Mouse (Mus musculus) MEL (cell line): ENCODE measurements around the gene Gpr62. TPM values are rescaled to one million over a fixed set of nuclear protein-coding genes. Genes with fewer than 3 reads are reported as not detected.
A peak's percentile ranks its signal among the peaks of the same experiment; 100 is the strongest.

Experiments used
- DNase-seq: peaks from one replicate; pipeline ENCODE4 v3.0.0; 2011; ENCODE audit warnings: low read depth, low spot score
- H3K27ac ChIP-seq: 2 replicates; pipeline ENCODE4 v1.5.1; 2012; ENCODE audit warnings: low read depth, mild to moderate bottlenecking, control low read depth, low read length, moderate library complexity; ENCODE audit not compliant: control insufficient read depth
- H3K27me3 ChIP-seq, 2 experiments: fragments of 150-350 bp in 1 of 2; sonication (generic) in 1 of 2; 2 replicates each; pipeline ENCODE4 v1.6.1; 2012; ENCODE audit warnings: low read length in 2 of 2, mild to moderate bottlenecking in 2 of 2, improper control_type of control experiment in 1 of 2, moderate library complexity in 1 of 2; ENCODE audit not compliant: insufficient read depth in 2 of 2, control insufficient read depth in 1 of 2
- H3K36me3 ChIP-seq, 2 experiments: 2 replicates each; pipeline ENCODE4 v1.6.1; 2012 to 2014; ENCODE audit warnings: low read length in 2 of 2, improper control_type of control experiment in 1 of 2, inconsistent platforms in 1 of 2, mild to moderate bottlenecking in 1 of 2; ENCODE audit not compliant: insufficient read depth in 2 of 2, control insufficient read depth in 1 of 2
- H3K4me1 ChIP-seq, 2 experiments: fragments of 150-350 bp in 1 of 2; sonication (generic) in 1 of 2; 2 replicates each; pipeline ENCODE4 v1.6.1; 2012; ENCODE audit warnings: low read length in 2 of 2, improper control_type of control experiment in 1 of 2, mild to moderate bottlenecking in 1 of 2; ENCODE audit not compliant: insufficient read depth in 2 of 2, control insufficient read depth in 1 of 2
- H3K4me3 ChIP-seq, 2 experiments: fragments of 150-350 bp in 1 of 2; sonication (generic) in 1 of 2; 2 replicates each; pipeline ENCODE4 v1.5.1; 2012; ENCODE audit warnings: low read depth in 2 of 2, low read length in 2 of 2, mild to moderate bottlenecking in 2 of 2, moderate library complexity in 2 of 2, control low read depth in 1 of 2, improper control_type of control experiment in 1 of 2; ENCODE audit not compliant: control insufficient read depth in 1 of 2, insufficient read depth in 1 of 2
- H3K79me2 ChIP-seq: 2 replicates; pipeline ENCODE4 v1.6.1; 2012; ENCODE audit warnings: mild to moderate bottlenecking, low read length, moderate library complexity; ENCODE audit not compliant: control insufficient read depth, poor library complexity, insufficient read depth
- H3K9ac ChIP-seq: 2 replicates; pipeline ENCODE4 v1.6.1; 2012; ENCODE audit warnings: low read depth, mild to moderate bottlenecking, control low read depth, low read length, moderate library complexity; ENCODE audit not compliant: control insufficient read depth, poor library complexity, severe bottlenecking
- H3K9me3 ChIP-seq: fragments of 150-350 bp; sonication (generic); replicated peaks from 2 replicates; pipeline ENCODE4 v1.6.1; 2012; ENCODE audit warnings: mild to moderate bottlenecking, low read length, improper control_type of control experiment, moderate library complexity; ENCODE audit not compliant: insufficient read depth
- BHLHE40 ChIP-seq: IDR thresholded peaks from 2 replicates; pipeline ENCODE4 v1.6.1; 2012; ENCODE audit warnings: low read depth, mild to moderate bottlenecking, inconsistent platforms, low read length, improper control_type of control experiment, borderline replicate concordance
- CHD1 ChIP-seq: IDR thresholded peaks from 2 replicates; pipeline ENCODE4 v1.6.1; 2012; ENCODE audit warnings: low read depth, mild to moderate bottlenecking, inconsistent platforms, low read length, improper control_type of control experiment
- CHD2 ChIP-seq: IDR thresholded peaks from 2 replicates; pipeline ENCODE4 v1.6.1; 2011; ENCODE audit warnings: low read length, improper control_type of control experiment
- CTCF ChIP-seq, 3 experiments: IDR thresholded peaks in 2 of 3; conservative IDR thresholded peaks in 1 of 3; 2 replicates each; pipeline ENCODE4 v1.5.1; 2011 to 2012; ENCODE audit warnings: low read length in 3 of 3, low read depth in 2 of 3, mild to moderate bottlenecking in 2 of 3, improper control_type of control experiment in 1 of 3, inconsistent platforms in 1 of 3, mixed read lengths in 1 of 3, moderate library complexity in 1 of 3; ENCODE audit not compliant: control insufficient read depth in 1 of 3, insufficient read depth in 1 of 3, poor library complexity in 1 of 3, severe bottlenecking in 1 of 3
- E2F4 ChIP-seq: IDR thresholded peaks from 2 replicates; pipeline ENCODE4 v1.6.1; 2011; ENCODE audit warnings: low read depth, low read length, improper control_type of control experiment, borderline replicate concordance
- ELF1 ChIP-seq: IDR thresholded peaks from 2 replicates; pipeline ENCODE4 v1.6.1; 2014; ENCODE audit warnings: low read depth, mild to moderate bottlenecking, inconsistent platforms, low read length, improper control_type of control experiment, moderate library complexity
- EP300 ChIP-seq, 2 experiments: IDR thresholded peaks; 2 replicates each; pipeline ENCODE4 v1.6.1; 2011; ENCODE audit warnings: improper control_type of control experiment in 2 of 2, low read length in 2 of 2, low read depth in 1 of 2, mild to moderate bottlenecking in 1 of 2
- HCFC1 ChIP-seq: IDR thresholded peaks from 2 replicates; pipeline ENCODE4 v1.6.1; 2012; ENCODE audit warnings: low read depth, mild to moderate bottlenecking, inconsistent platforms, low read length, improper control_type of control experiment, moderate library complexity
- JUND ChIP-seq: IDR thresholded peaks from 2 replicates; pipeline ENCODE4 v1.6.1; 2011; ENCODE audit warnings: low read depth, mild to moderate bottlenecking, improper control_type of control experiment, low read length
- MAX ChIP-seq: IDR thresholded peaks from 2 replicates; pipeline ENCODE4 v1.6.1; 2011; ENCODE audit warnings: low read length, improper control_type of control experiment
- MAZ ChIP-seq: IDR thresholded peaks from 2 replicates; pipeline ENCODE4 v1.6.1; 2012; ENCODE audit warnings: low read depth, mild to moderate bottlenecking, inconsistent platforms, low read length, improper control_type of control experiment
- MEF2A ChIP-seq: IDR thresholded peaks from 2 replicates; pipeline ENCODE4 v1.6.1; 2014; ENCODE audit warnings: low read depth, mild to moderate bottlenecking, inconsistent platforms, low read length, improper control_type of control experiment; ENCODE audit not compliant: poor library complexity, insufficient replicate concordance, severe bottlenecking; ENCODE audit errors: extremely low read depth
- MXI1 ChIP-seq: IDR thresholded peaks from 2 replicates; pipeline ENCODE4 v1.6.1; 2011; ENCODE audit warnings: mild to moderate bottlenecking, low read depth, low read length, improper control_type of control experiment
- NELFE ChIP-seq: IDR thresholded peaks from 2 replicates; pipeline ENCODE4 v1.6.1; 2011; ENCODE audit warnings: low read depth, low read length, improper control_type of control experiment
- NRF1 ChIP-seq: IDR thresholded peaks from 2 replicates; pipeline ENCODE4 v1.6.1; 2014; ENCODE audit warnings: low read depth, mild to moderate bottlenecking, inconsistent platforms, low read length, improper control_type of control experiment, moderate library complexity; ENCODE audit not compliant: poor library complexity, insufficient read depth, severe bottlenecking
- POLR2A ChIP-seq, 2 experiments: IDR thresholded peaks; 2 replicates each; pipeline ENCODE4 v1.6.1; 2011 to 2012; ENCODE audit warnings: low read length in 2 of 2, mild to moderate bottlenecking in 2 of 2, control low read depth in 1 of 2, improper control_type of control experiment in 1 of 2, low read depth in 1 of 2, moderate library complexity in 1 of 2; ENCODE audit not compliant: control insufficient read depth in 1 of 2, insufficient read depth in 1 of 2, poor library complexity in 1 of 2
- POLR2AphosphoS2 ChIP-seq: IDR thresholded peaks from 2 replicates; pipeline ENCODE4 v1.6.1; 2011; ENCODE audit warnings: low read length, improper control_type of control experiment
- RCOR1 ChIP-seq: IDR thresholded peaks from 2 replicates; pipeline ENCODE4 v1.6.1; 2012; ENCODE audit warnings: low read depth, mild to moderate bottlenecking, inconsistent platforms, low read length, improper control_type of control experiment
- SIN3A ChIP-seq: IDR thresholded peaks from 2 replicates; pipeline ENCODE4 v1.6.1; 2012; ENCODE audit warnings: low read length, improper control_type of control experiment, inconsistent platforms
- TAL1 ChIP-seq: IDR thresholded peaks from 2 replicates; pipeline ENCODE4 v1.6.1; 2012; ENCODE audit warnings: mild to moderate bottlenecking, inconsistent platforms, low read length, moderate library complexity, mixed read lengths
- TBP ChIP-seq: IDR thresholded peaks from 2 replicates; pipeline ENCODE4 v1.8.0; 2011; ENCODE audit warnings: low read depth, low read length, improper control_type of control experiment
- TCF12 ChIP-seq: IDR thresholded peaks from 2 replicates; pipeline ENCODE4 v1.6.1; 2014; ENCODE audit warnings: low read depth, mild to moderate bottlenecking, inconsistent platforms, low read length, improper control_type of control experiment, moderate library complexity
- USF1 ChIP-seq: IDR thresholded peaks from 2 replicates; pipeline ENCODE4 v1.6.1; 2014; ENCODE audit warnings: low read depth, mild to moderate bottlenecking, inconsistent platforms, low read length, improper control_type of control experiment, moderate library complexity
- USF2 ChIP-seq, 2 experiments: IDR thresholded peaks; 2 replicates each; pipeline ENCODE4 v1.6.1; 2011 to 2012; ENCODE audit warnings: improper control_type of control experiment in 2 of 2, low read length in 2 of 2, borderline replicate concordance in 1 of 2, inconsistent platforms in 1 of 2, low read depth in 1 of 2, mild to moderate bottlenecking in 1 of 2; ENCODE audit not compliant: insufficient read depth in 1 of 2
- ZKSCAN1 ChIP-seq: IDR thresholded peaks from 2 replicates; pipeline ENCODE4 v1.6.1; 2012; ENCODE audit warnings: low read depth, mild to moderate bottlenecking, inconsistent platforms, low read length, improper control_type of control experiment, moderate library complexity
- ZMIZ1 ChIP-seq: IDR thresholded peaks from 2 replicates; pipeline ENCODE4 v1.6.1; 2012; ENCODE audit warnings: low read depth, mild to moderate bottlenecking, inconsistent platforms, low read length, improper control_type of control experiment, moderate library complexity
- polyA plus RNA-seq, 2 experiments: library from polyadenylated mRNA; stranded (reverse) in 1 of 2; unstranded in 1 of 2; fragments of >175 nt in 1 of 2; fragments of >200 nt in 1 of 2; gene quantifications; 2 replicates each; pipeline versions ENCODE4 v1.2.1 to v1.2.4; 2012; ENCODE audit warnings: low replicate concordance in 2 of 2, low read depth in 1 of 2; ENCODE audit not compliant: insufficient read length in 2 of 2, insufficient read depth in 1 of 2, missing spikeins in 1 of 2
- total RNA-seq: library from RNA; depleted of rRNA; stranded (reverse); fragments of 300-350 nt; gene quantifications from 2 replicates; pipeline ENCODE4 v1.2.3, GENCODE M21; 2012

The Gpr62 gene
- total and polyA plus RNA-seq, 3 experiments: 0.10 TPM; not detected in 2

DNA sequence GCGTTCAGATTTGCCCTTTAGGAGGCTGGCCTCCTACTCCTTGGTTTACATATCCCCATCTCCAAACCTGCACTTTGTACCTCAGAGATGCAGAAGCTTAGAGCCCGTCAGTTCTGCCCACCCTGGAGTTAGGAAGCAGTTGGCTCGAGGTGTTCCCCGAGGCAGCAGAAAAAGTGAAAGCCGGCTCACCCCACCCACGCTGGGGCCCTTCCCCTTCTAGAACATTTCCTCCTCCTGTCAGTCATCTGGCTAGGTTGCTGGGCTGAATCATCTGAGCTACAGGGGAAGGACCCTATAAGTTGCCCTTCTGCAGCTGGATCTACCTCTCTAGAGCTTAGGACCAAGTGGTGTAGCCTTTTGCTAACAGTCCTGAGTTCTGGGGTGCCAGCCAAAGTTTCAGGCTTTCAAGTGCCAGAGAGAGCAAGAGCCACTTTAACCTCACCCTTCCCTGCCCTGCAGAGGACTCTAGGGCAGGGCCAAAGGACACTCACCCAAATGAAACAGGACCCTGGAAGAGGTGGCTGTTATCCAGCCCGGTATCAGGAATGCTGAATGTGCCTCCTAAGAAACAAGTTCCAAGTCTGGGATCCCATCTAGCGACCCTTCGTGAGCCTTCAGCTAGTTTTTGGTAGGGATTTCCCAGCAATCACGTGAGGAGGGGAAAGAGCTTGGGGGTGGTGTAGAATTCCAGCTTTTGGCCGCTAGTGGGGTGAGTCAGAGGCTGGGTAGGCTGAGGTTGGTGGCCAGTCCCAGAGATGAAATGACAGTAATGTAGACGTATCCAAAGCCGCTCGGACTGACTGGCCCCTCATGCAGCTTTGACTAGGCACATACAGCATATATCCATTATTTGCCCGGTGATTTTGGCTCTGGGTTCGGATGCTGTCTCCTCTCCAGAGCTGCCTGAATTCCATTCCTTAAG, 10.5 kb upstream of the Gpr62 start:
- H3K36me3 ChIP-seq: peaks cover 0 to 3% of the 10 kb centered on the region in 2 experiments; a peak in 3 of 4 replicates
- H3K27me3 ChIP-seq: no peaks in the 10 kb centered on the region
- H3K27ac ChIP-seq: peak overlapping the region; percentile 13; the same call in 1 of the 2 replicates
- peaks cover 0 to 11% of the 10 kb centered on the region in 2 experiments; a peak in 3 of 4 replicates for H3K4me1 ChIP-seq
- H3K79me2 ChIP-seq: peaks cover 27% of the 10 kb centered on the region
- peak; percentile 86 for DNase-seq
- H3K9ac ChIP-seq: peak overlapping the region; percentile 58
- TF ChIP-seq CHD1: 0 out of 2 replicates have a peak, but pooled peaks have one; percentile 69
- TF ChIP-seq USF2 (IDR thresholded peaks at IDR 0.05; ENCODE audit: borderline replicate concordance in 1 of 2, insufficient read depth in 1 of 2, low read depth in 1 of 2, low read length in 2 of 2): no peak
- TF ChIP-seq BHLHE40: peak; percentile 37; the same call in 1 of the 2 replicates
- TF ChIP-seq MXI1: peak; percentile 66
- no peak for TF ChIP-seq POLR2AphosphoS2
- peak; percentile 79 for TF ChIP-seq SIN3A
- TF ChIP-seq ZKSCAN1: no peak
- peak; percentile 18; the same call in 1 of the 2 replicates for TF ChIP-seq TBP
- no peak for TF ChIP-seq JUND
- 0 out of 2 replicates have a peak, but pooled peaks have one; percentile 12 for TF ChIP-seq USF1
- peak; percentile 34; the same call in 1 of the 2 replicates for TF ChIP-seq NELFE
- no peak; a peak in 1 of 4 replicates for TF ChIP-seq POLR2A (IDR thresholded peaks at IDR 0.05; ENCODE audit: control insufficient read depth in 1 of 2, insufficient read depth in 1 of 2, low read depth in 1 of 2, low read length in 2 of 2, poor library complexity in 1 of 2)
- TF ChIP-seq RCOR1: no peak
- 0 out of 2 replicates have a peak, but pooled peaks have one; percentile 40 for TF ChIP-seq MAZ
- peak overlapping the region; percentile 64 to 97 for H3K4me3 ChIP-seq
- no peaks in the 10 kb centered on the region for H3K9me3 ChIP-seq

DNA sequence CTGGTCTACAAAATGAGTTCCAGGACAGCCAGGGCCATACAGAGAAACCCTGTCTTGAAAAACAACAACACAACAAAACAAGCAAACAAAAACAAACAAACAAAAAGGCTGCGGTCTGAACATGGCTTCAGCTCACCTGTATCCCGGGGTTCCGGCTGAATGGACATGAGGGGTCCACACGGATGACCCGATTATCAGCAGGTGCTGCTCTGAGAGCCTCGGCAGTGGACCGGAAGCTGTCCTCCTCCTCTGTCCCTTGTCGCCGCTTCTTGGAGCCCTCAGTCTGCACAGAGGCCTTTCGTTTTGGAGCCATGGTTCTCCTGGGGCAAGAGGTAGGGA, 9.9 kb upstream of the Gpr62 start, which contains the start of gene Rrp9:
Gene Rrp9 (plus strand): TSS at position 301 of the 339 bp plus-strand sequence.
- H3K79me2 ChIP-seq: peaks cover 25% of the 10 kb centered on the region
- H3K9me3 ChIP-seq: no peaks in the 10 kb centered on the region
- no peak for DNase-seq
- peak within 1 kb of the TSS; percentile 64 to 97 for H3K4me3 ChIP-seq
- peaks cover 0 to 3% of the 10 kb centered on the region in 2 experiments; a peak in 3 of 4 replicates for H3K36me3 ChIP-seq
- H3K27me3 ChIP-seq: no peaks in the 10 kb centered on the region
- H3K27ac ChIP-seq: peak within 1 kb of the TSS; percentile 13; the same call in 1 of the 2 replicates
- peaks cover 0 to 11% of the 10 kb centered on the region in 2 experiments; a peak in 3 of 4 replicates for H3K4me1 ChIP-seq
- no peak for TF ChIP-seq CHD2
- no peak for TF ChIP-seq NRF1
- no peak for TF ChIP-seq USF2 (IDR thresholded peaks at IDR 0.05; ENCODE audit: borderline replicate concordance in 1 of 2, insufficient read depth in 1 of 2, low read depth in 1 of 2, low read length in 2 of 2)
- TF ChIP-seq TAL1: no peak
- no peak for TF ChIP-seq MEF2A
- no peak for TF ChIP-seq CTCF (IDR thresholded peaks at IDR 0.05 in 2 of 3, conservative IDR thresholded peaks at IDR 0.05 in 1 of 3; ENCODE audit: control insufficient read depth in 1 of 3, insufficient read depth in 1 of 3, low read depth in 2 of 3, low read length in 3 of 3, poor library complexity in 1 of 3, severe bottlenecking in 1 of 3)
- no peak; the same call in 1 of the 2 replicates for TF ChIP-seq NELFE
- no peak for TF ChIP-seq POLR2AphosphoS2
- no peak for TF ChIP-seq MAX
- no peak for TF ChIP-seq EP300 (IDR thresholded peaks at IDR 0.05; ENCODE audit: low read depth in 1 of 2, low read length in 2 of 2)
- no peak for TF ChIP-seq ZMIZ1
- no peak for TF ChIP-seq ZKSCAN1
- no peak for TF ChIP-seq POLR2A (IDR thresholded peaks at IDR 0.05; ENCODE audit: control insufficient read depth in 1 of 2, insufficient read depth in 1 of 2, low read depth in 1 of 2, low read length in 2 of 2, poor library complexity in 1 of 2)
- no peak for TF ChIP-seq MXI1
- no peak for TF ChIP-seq ELF1
- no peak for TF ChIP-seq E2F4
- no peak for TF ChIP-seq HCFC1
- TF ChIP-seq JUND: no peak
- TF ChIP-seq MAZ: no peak
- TF ChIP-seq TCF12: no peak
- peak within 1 kb of the TSS; percentile 58 for H3K9ac ChIP-seq
